Comparison of ENCODE assay signal across 7 mouse cellular contexts in the genomic region with DNA sequence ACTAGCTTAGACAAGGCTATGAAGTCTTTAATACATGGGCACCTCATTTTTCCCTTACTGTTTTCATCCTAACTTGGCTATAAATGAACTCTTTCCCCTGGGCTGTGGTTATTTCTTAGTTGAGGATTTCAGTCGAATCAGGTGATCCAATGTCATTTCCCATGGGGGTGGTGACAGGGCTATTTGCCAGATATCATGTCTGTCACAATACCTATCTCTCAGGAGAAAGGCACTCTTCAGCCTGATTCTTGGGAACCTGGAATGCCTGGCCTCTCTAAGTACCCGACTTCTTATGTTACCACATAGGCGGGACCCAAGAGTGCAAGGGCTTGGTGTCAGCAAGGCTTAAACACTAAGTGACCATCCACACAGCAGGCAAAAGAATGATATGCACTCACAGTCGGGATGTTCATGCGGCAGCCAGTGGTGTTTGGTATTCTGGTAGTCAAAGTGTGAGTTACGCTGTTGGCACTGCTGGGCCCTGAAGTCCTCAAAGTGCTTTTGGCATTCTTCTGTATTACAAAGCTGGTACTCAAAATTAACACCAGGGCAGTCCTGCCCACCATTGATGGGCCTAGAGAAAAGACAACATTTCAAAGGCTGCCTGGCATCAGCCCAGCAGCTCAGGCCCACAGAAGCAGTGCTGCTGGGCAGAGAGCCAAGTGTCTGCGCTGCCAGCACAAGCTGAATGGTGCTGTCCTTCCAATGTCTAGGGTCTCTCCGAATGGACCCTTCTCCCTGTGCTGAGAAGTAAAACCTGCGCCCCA.
A peak's percentile ranks its signal among the peaks of the same experiment; 100 is the strongest.
DNase-seq lines count a peak whose midpoint lies in the region; ATAC-seq lines count a peak whose summit lies in the region.

No protein-coding gene starts in this region.

- no peaks in the 10 kb centered on the region for H3K27me3 ChIP-seq in embryonic facial prominence, embryonic 15.5 days

- H3K36me3 ChIP-seq in embryonic facial prominence, embryonic 15.5 days, result no peaks in the 10 kb centered on the region

- WGBS in embryonic facial prominence, embryonic 15.5 days, result 59% methylated on average over 9 of the region's 9 CpGs

- intact Hi-C loops in left cerebral cortex, postnatal 4 days (cut with DNase I), result loop anchor here (5.0 kb wide), 2 partner anchors 181 to 491 kb away; a partner anchor contains a TSS

- no peak overlapping the region for H3K4me2 ChIP-seq in embryonic facial prominence, embryonic 15.5 days (replicated peaks)

- DNase-seq in retina, postnatal 1 day, result peak; percentile 79
- DNase-seq in retina, embryonic 14.5 days (ENCODE audit: low spot score), result no peak
- DNase-seq in kidney, adult 8-10 months, result peak; percentile 20 to 28
- DNase-seq in left cerebral cortex, postnatal 4 days, result peak; percentile 95
- peak; percentile 67 to 69 for DNase-seq in right cerebral cortex, postnatal 36 days (ENCODE audit: low spot score in 2 of 2)
- no peak for DNase-seq in yolk sac, embryonic 10.5 days (ENCODE audit: low spot score)

- no peaks in the 10 kb centered on the region for H3K9me3 ChIP-seq in embryonic facial prominence, embryonic 15.5 days (replicated peaks)

- H3K27ac ChIP-seq in embryonic facial prominence, embryonic 15.5 days (replicated peaks), result no peak overlapping the region

- no peak overlapping the region for H3K4me3 ChIP-seq in embryonic facial prominence, embryonic 15.5 days (replicated peaks)

- peaks cover 11% of the 10 kb centered on the region for H3K4me1 ChIP-seq in embryonic facial prominence, embryonic 15.5 days

- H3K9ac ChIP-seq in embryonic facial prominence, embryonic 15.5 days, result no peak overlapping the region

- peak; percentile 55 for ATAC-seq in embryonic facial prominence, embryonic 15.5 days (ENCODE audit: insufficient number of reproducible peaks, low FRiP score, low TSS enrichment, low read depth)

Comparison
In these comparisons a context has a peak if more than half of its experiments do, and no peak if none do; other contexts are left out.
1. DNase-seq: peak in retina, postnatal 1 day (single experiment), kidney, adult 8-10 months (2 of 2), left cerebral cortex, postnatal 4 days (single experiment) and right cerebral cortex, postnatal 36 days (2 of 2); none in retina, embryonic 14.5 days (single experiment) and yolk sac, embryonic 10.5 days (single experiment).